Mouse (Mus musculus) ES-E14 (cell line): ENCODE measurements around the gene Cda.

Experiments used
- HCFC1 ChIP-seq: IDR thresholded peaks from 2 replicates; pipeline ENCODE4 v1.6.1; 2012; ENCODE audit warnings: low read length, inconsistent platforms, borderline replicate concordance; ENCODE audit not compliant: insufficient read depth
- MAFK ChIP-seq: IDR thresholded peaks from 2 replicates; pipeline ENCODE4 v1.6.1; 2014; ENCODE audit warnings: mild to moderate bottlenecking, low read depth, low read length, inconsistent platforms; ENCODE audit not compliant: insufficient read depth
- ZNF384 ChIP-seq: IDR thresholded peaks from 2 replicates; pipeline ENCODE4 v1.6.1; 2012; ENCODE audit warnings: low read depth, low read length, inconsistent platforms

GRCm38 (mm10) chr4:138367641-138368497 lies at the start of gene Cda:
- TF ChIP-seq ZNF384 (no peak), HCFC1 (no peak), MAFK (no peak)
